ENCODE assay signal across 9 mouse cellular contexts in the genomic region with DNA sequence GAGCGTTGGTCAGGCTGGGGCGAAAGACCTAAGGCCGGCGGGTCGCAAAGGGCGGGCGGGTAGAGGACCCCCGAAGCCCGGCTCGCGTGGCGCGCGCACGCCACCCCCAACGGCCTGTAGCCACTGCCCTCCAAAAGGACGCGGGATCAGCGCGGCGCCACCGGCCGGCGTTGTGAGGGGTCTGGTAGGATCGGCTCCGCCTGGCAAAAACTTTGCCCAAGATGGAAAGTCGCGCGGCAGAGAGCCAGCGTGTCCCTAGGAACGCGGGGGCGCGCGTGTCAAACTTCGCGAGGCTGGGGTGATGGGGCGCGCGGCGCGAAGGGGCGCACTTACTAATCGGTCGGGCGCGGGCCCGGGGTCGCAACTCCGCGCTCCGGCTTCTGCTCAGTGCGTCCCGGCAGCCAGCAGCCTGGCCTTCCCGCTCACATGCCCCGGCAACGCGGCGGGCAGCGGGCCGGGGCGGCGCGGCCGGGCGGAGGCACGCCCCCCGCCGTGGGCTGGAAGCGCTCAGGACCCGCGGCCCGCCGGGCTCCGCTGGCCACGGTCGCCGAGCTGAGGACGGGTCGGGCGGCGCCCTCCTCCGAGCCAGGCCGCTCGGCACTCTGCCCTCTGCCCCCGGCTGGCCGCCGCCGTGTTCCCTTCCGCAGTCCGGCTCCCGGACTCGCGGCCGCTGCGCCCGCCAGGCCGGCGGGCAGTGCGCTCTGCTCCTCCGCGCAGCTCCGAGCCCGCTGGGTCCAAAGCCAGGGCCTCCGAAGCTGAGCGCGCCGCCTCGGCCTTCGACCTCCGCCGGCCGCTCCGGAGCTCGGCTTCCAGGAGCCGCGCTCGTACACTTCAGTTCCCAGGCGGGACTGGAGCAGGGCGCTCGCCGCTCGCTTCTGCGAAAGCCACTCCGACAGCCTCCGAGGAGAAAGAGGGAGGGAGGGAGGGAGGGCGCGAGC. TPM values are rescaled to one million over a fixed set of nuclear protein-coding genes. Genes with fewer than 3 reads are reported as not detected.
DNase-seq lines count a peak whose midpoint lies in the region; ATAC-seq and TF ChIP-seq lines count a peak whose summit lies in the region.
"Had no signal": no experiment of that assay in that cellular context is flagged by ENCODE, and none has a peak within 500 bp of the region (broad histone marks: within the 10 kb centered on the region; RNA-seq: fewer than 3 reads in every experiment).

A gene (minus strand): TSS at position 835 of the 938 bp plus-strand sequence.

- H3K4me1 ChIP-seq in embryonic facial prominence, embryonic 10.5 days, result peaks cover 41% of the 10 kb centered on the region
- H3K4me1 ChIP-seq in kidney, embryonic 14.5 days (ENCODE audit: control insufficient read depth, insufficient read depth, low read length), result peaks cover 34% of the 10 kb centered on the region
- H3K4me1 ChIP-seq in liver, embryonic 14.5 days (replicated peaks; ENCODE audit: control insufficient read depth in 2 of 2, insufficient read depth in 2 of 2, low read length in 1 of 2), result peaks cover 0 to under 1% of the 10 kb centered on the region in 2 experiments; a peak in 1 of 4 replicates
- H3K4me1 ChIP-seq in neural tube, embryonic 13.5 days (replicated peaks), result peaks cover 36% of the 10 kb centered on the region

- H3K27me3 ChIP-seq in embryonic facial prominence, embryonic 10.5 days (replicated peaks; ENCODE audit: low read depth, poor library complexity, severe bottlenecking), result 0 out of 2 replicates have a peak, but pooled peaks cover 5% of the 10 kb centered on the region
- H3K27me3 ChIP-seq in kidney, embryonic 14.5 days (ENCODE audit: control insufficient read depth, insufficient read depth, low read length), result no peaks in the 10 kb centered on the region
- peaks cover 37% of the 10 kb centered on the region for H3K27me3 ChIP-seq in liver, embryonic 14.5 days (ENCODE audit: control insufficient read depth, insufficient read depth, low read length)
- H3K27me3 ChIP-seq in neural tube, embryonic 13.5 days, result no peaks in the 10 kb centered on the region

- peak within 1 kb of the TSS; percentile 78 for H3K9ac ChIP-seq in kidney, embryonic 14.5 days (ENCODE audit: low read depth, low read length)
- H3K9ac ChIP-seq in liver, embryonic 14.5 days (replicated peaks), result peak within 1 kb of the TSS; percentile 27
- peak within 1 kb of the TSS; percentile 83 for H3K9ac ChIP-seq in neural tube, embryonic 13.5 days

- TF ChIP-seq EP300 in liver, embryonic 14.5 days (IDR thresholded peaks at IDR 0.05; ENCODE audit: low read depth), result no peak

- no peaks in the 10 kb centered on the region for H3K36me3 ChIP-seq in embryonic facial prominence, embryonic 10.5 days (replicated peaks)
- no peaks in the 10 kb centered on the region for H3K36me3 ChIP-seq in kidney, embryonic 14.5 days (ENCODE audit: control insufficient read depth, insufficient read depth, low read length)
- H3K36me3 ChIP-seq in liver, embryonic 14.5 days (replicated peaks; ENCODE audit: control insufficient read depth, insufficient read depth, low read depth), result no peaks in the 10 kb centered on the region
- no peaks in the 10 kb centered on the region for H3K36me3 ChIP-seq in neural tube, embryonic 13.5 days

- WGBS in embryonic facial prominence, embryonic 10.5 days, result 1% methylated on average over 127 of the region's 128 CpGs
- WGBS in kidney, embryonic 14.5 days, result under 1% methylated on average over 107 of the region's 128 CpGs
- under 1% methylated on average over 118 of the region's 128 CpGs for WGBS in liver, embryonic 14.5 days (ENCODE audit: insufficient replicate concordance)
- WGBS in neural tube, embryonic 13.5 days, result under 1% methylated on average over 109 of the region's 128 CpGs

- ATAC-seq in kidney, embryonic 14.5 days (ENCODE audit: low FRiP score, low TSS enrichment), result peak; percentile 84
- peak; percentile 64 for ATAC-seq in liver, embryonic 14.5 days (ENCODE audit: insufficient read depth)
- ATAC-seq in neural tube, embryonic 13.5 days (ENCODE audit: low read depth), result peak; percentile 82

- DNase-seq in left cerebral cortex, adult 18-20 months (ENCODE audit: low spot score in 2 of 2), result peak; percentile 21 to 27
- no peak for DNase-seq in left cerebral cortex, adult 11 months (ENCODE audit: low spot score)
- peak; percentile 88 for DNase-seq in embryonic facial prominence, embryonic 10.5 days (ENCODE audit: low spot score)
- DNase-seq in heart, adult 8-10 months (ENCODE audit: low spot score), result no peak
- DNase-seq in liver, embryonic 14.5 days (ENCODE audit: low read depth in 3 of 3, low spot score in 3 of 3), result no peak
- peak; percentile 61 for DNase-seq in urinary bladder, postnatal 25 days (ENCODE audit: low spot score)

- no peaks in the 10 kb centered on the region for H3K9me3 ChIP-seq in embryonic facial prominence, embryonic 10.5 days
- no peaks in the 10 kb centered on the region for H3K9me3 ChIP-seq in kidney, embryonic 14.5 days (ENCODE audit: control insufficient read depth, low read length)
- H3K9me3 ChIP-seq in liver, embryonic 14.5 days (ENCODE audit: control insufficient read depth, low read length), result no peaks in the 10 kb centered on the region
- no peaks in the 10 kb centered on the region for H3K9me3 ChIP-seq in neural tube, embryonic 13.5 days

- peak within 1 kb of the TSS; percentile 84 for H3K4me3 ChIP-seq in embryonic facial prominence, embryonic 10.5 days
- peak within 1 kb of the TSS; percentile 88 for H3K4me3 ChIP-seq in kidney, embryonic 14.5 days (ENCODE audit: low read length)
- H3K4me3 ChIP-seq in liver, embryonic 14.5 days (ENCODE audit: insufficient read depth in 1 of 2, low read depth in 2 of 2, low read length in 2 of 2), result peak within 1 kb of the TSS; percentile 52 to 58
- H3K4me3 ChIP-seq in neural tube, embryonic 13.5 days, result peak within 1 kb of the TSS; percentile 67

- no peak for TF ChIP-seq CTCF in liver, embryonic 14.5 days (IDR thresholded peaks at IDR 0.05; ENCODE audit: low read depth)

- H3K27ac ChIP-seq in embryonic facial prominence, embryonic 10.5 days (replicated peaks), result peak within 1 kb of the TSS; percentile 94
- H3K27ac ChIP-seq in kidney, embryonic 14.5 days (ENCODE audit: low read depth, low read length), result peak within 1 kb of the TSS; percentile 97
- H3K27ac ChIP-seq in liver, embryonic 14.5 days, result no peak within 1 kb of the TSS
- peak within 1 kb of the TSS; percentile 81 for H3K27ac ChIP-seq in neural tube, embryonic 13.5 days (replicated peaks)

- H3K4me2 ChIP-seq in kidney, embryonic 14.5 days (replicated peaks; ENCODE audit: low read depth, low read length), result peak within 1 kb of the TSS; percentile 91
- peak within 1 kb of the TSS; percentile 62 for H3K4me2 ChIP-seq in liver, embryonic 14.5 days (ENCODE audit: low read depth)
- peak within 1 kb of the TSS; percentile 89 for H3K4me2 ChIP-seq in neural tube, embryonic 13.5 days

RNA-seq across cellular contexts. Expression of the gene that starts here (rescaled TPM):
- 10 to 100 TPM in 1 of 2 experiments, 1 to 10 TPM in 1; 9.2 to 11.9 TPM for total RNA-seq in left cerebral cortex, adult 18-20 months (2021)
- 12.1 and 18.1 TPM in 2 replicates for polyA plus RNA-seq in embryonic facial prominence, embryonic 10.5 days (2016; fragmentation: Nextera tagmentation; extraction: Ambion mirVana)
- 10 to 100 TPM; 11.0 to 14.4 (median 13.9) TPM for total RNA-seq in heart, adult 8-10 months (2022)
- polyA plus RNA-seq in kidney, embryonic 14.5 days (2014; fragmentation: Nextera tagmentation; extraction: Ambion mirVana), result 13.8 and 16.2 TPM in 2 replicates
- polyA plus RNA-seq in liver, embryonic 14.5 days (2012; rRNA removed), result 4.9 and 6.1 TPM in 2 replicates
- 1.1 and 1.6 TPM in 2 replicates for polyA plus RNA-seq in liver, embryonic 14.5 days (2014; fragmentation: Nextera tagmentation; extraction: Ambion mirVana)
- polyA plus RNA-seq in neural tube, embryonic 13.5 days (2015; fragmentation: Nextera tagmentation; extraction: Ambion mirVana), result 8.8 TPM in 2 replicates
- total RNA-seq: MEL had no signal

Comparison
In these comparisons a context has a peak if more than half of its experiments do, and no peak if none do; other contexts are left out.
1. DNase-seq: peak in left cerebral cortex, adult 18-20 months (2 of 2), embryonic facial prominence, embryonic 10.5 days (single experiment) and urinary bladder, postnatal 25 days (single experiment); none in left cerebral cortex, adult 11 months (single experiment), heart, adult 8-10 months (single experiment) and liver, embryonic 14.5 days (0 of 3).
2. H3K9ac ChIP-seq: peak in every context shown above with its lines; median percentile 83 in neural tube, embryonic 13.5 days; 78 in kidney, embryonic 14.5 days; 27 in liver, embryonic 14.5 days.
3. Peak in every context shown above with its lines, with median percentiles within 50 percentile points of each other: H3K4me3 ChIP-seq, ATAC-seq and H3K4me2 ChIP-seq.